Mouse (Mus musculus) E14TG2a.4 (cell line): Measurements from ENCODE around the gene Muc3a.

ENCODE experiments used
- H3K27me3 ChIP-seq: 2 replicates; pipeline ENCODE4 v1.6.1; 2014; ENCODE audit warnings: low read length, control low read depth; ENCODE audit not compliant: insufficient read depth
- H3K36me3 ChIP-seq: 2 replicates; pipeline ENCODE4 v1.6.1; 2014; ENCODE audit warnings: low read length, control low read depth; ENCODE audit not compliant: insufficient read depth
- H3K4me1 ChIP-seq: replicated peaks from 2 replicates; pipeline ENCODE4 v1.6.1; 2014; ENCODE audit warnings: low read depth, low read length, control low read depth
- H3K4me3 ChIP-seq: replicated peaks from 2 replicates; pipeline ENCODE4 v1.5.1; 2014; ENCODE audit warnings: mild to moderate bottlenecking, low read length
- H3K9me3 ChIP-seq: 2 replicates; pipeline ENCODE4 v1.6.1; 2014; ENCODE audit warnings: low read length, control low read depth
- CTCF ChIP-seq: conservative IDR thresholded peaks from 2 replicates; pipeline ENCODE4 v1.5.1; 2014; ENCODE audit warnings: low read length
- NANOG ChIP-seq: IDR thresholded peaks from 2 replicates; pipeline ENCODE4 v1.6.1; 2014; ENCODE audit warnings: borderline replicate concordance, low read length, mixed read lengths
- POU5F1 ChIP-seq: IDR thresholded peaks from 2 replicates; pipeline ENCODE4 v1.6.1; 2014; ENCODE audit warnings: low read length, borderline replicate concordance

Gene Muc3a

DNA sequence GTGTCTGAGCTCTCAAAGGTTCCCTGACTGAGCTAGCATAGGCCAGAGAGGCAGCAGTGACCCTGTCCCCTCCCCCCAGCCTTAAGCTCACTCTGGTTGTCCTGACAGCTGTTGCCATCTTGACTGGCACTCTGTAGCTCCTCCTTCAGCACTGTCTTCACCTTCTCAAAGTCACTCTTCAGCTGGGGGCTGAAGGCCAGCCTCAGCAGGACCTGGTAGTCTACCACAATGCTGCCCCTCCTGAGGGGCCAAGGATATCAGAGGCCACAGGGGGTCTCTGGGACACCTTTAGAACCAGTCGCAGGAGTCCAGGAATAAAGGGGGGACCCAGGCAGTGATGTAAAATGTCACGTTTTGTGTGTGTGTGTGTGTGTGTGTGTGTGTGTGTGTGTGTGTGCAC is at the start of gene Muc3a:
Gene Muc3a, minus strand, starts transcription at position 101 of the 400 bp plus-strand sequence.
- H3K9me3 ChIP-seq = no peaks in the 10 kb centered on the region
- H3K4me1 ChIP-seq = peaks cover 23% of the 10 kb centered on the region
- no peaks in the 10 kb centered on the region for H3K36me3 ChIP-seq
- no peak for TF ChIP-seq POU5F1
- H3K27me3 ChIP-seq = peaks cover 7% of the 10 kb centered on the region; the same call in 1 of the 2 replicates
- peak within 1 kb of the TSS; percentile 35; the same call in 1 of the 2 replicates for H3K4me3 ChIP-seq

DNA sequence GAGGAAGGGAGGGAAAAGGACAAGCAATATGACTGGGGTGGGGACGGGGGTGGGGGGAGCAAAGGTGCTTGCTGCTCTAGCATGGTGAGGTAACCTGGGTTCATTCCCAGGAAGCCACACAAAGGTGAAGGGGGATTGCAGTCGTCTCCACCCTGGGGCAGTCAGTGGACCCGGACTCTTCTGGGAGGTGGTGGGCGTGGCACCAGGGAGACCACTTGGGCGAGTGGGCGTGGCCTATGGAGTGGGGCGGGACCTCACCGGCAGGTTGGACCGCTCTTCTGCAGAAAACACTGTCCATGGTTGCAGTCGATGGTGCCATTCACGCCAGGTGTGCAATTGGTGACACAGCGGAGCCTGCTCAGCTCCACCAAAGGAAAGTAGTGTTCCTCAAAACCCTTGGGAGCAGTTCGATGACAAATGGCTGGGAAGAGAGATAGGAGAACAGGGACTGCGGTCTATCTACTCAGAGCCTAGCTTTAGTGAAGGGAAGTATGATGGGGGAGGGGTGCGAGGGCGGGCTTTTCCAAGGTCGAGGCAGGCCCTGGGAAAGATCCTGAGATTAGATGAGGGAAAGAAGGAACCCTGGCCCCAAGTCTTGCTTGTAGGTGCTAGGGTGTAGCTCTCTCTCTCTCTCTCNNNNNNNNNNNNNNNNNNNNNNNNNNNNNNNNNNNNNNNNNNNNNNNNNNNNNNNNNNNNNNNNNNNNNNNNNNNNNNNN is 917 bp downstream of the Muc3a start:
- Histone ChIP-seq H3K9me3 (no peaks in the 10 kb centered on the region), H3K4me3 (peak overlapping the region; percentile 35; the same call in 1 of the 2 replicates), H3K36me3 (no peaks in the 10 kb centered on the region), H3K4me1 (peaks cover 23% of the 10 kb centered on the region), H3K27me3 (peaks cover 12% of the 10 kb centered on the region)
- no peak for TF ChIP-seq NANOG
- TF ChIP-seq CTCF = no peak
- TF ChIP-seq POU5F1 = no peak

GRCm38 (mm10) chr5:137210689-137211088 is 1.5 kb downstream of the Muc3a start:
- no peak for TF ChIP-seq CTCF
- TF ChIP-seq POU5F1 = no peak
- no peak for TF ChIP-seq NANOG
- peaks cover 23% of the 10 kb centered on the region for H3K4me1 ChIP-seq
- peak overlapping the region; percentile 37 for H3K4me3 ChIP-seq
- H3K27me3 ChIP-seq = peaks cover 12% of the 10 kb centered on the region
- H3K36me3 ChIP-seq = no peaks in the 10 kb centered on the region
- no peaks in the 10 kb centered on the region for H3K9me3 ChIP-seq

GRCm38 (mm10) chr5:137205301-137205700 is 6.9 kb downstream of the Muc3a start:
- TF ChIP-seq POU5F1 (no peak), NANOG (no peak), CTCF (no peak)
- H3K27me3 ChIP-seq = peaks cover 23% of the 10 kb centered on the region
- no peak overlapping the region for H3K4me3 ChIP-seq
- peaks cover 2% of the 10 kb centered on the region for H3K4me1 ChIP-seq
- no peaks in the 10 kb centered on the region for H3K9me3 ChIP-seq
- no peaks in the 10 kb centered on the region for H3K36me3 ChIP-seq

- Histone ChIP-seq H3K4me3 (no peak overlapping the region), H3K36me3 (no peaks in the 10 kb centered on the region), H3K27me3 (peaks cover 20% of the 10 kb centered on the region), H3K9me3 (no peaks in the 10 kb centered on the region), H3K4me1 (peaks cover 11% of the 10 kb centered on the region)
- TF ChIP-seq POU5F1 (no peak), CTCF (no peak), NANOG (no peak)
Measured at GRCm38 (mm10) chr5:137194488-137195120, 17.6 kb downstream of the Muc3a start.

DNA sequence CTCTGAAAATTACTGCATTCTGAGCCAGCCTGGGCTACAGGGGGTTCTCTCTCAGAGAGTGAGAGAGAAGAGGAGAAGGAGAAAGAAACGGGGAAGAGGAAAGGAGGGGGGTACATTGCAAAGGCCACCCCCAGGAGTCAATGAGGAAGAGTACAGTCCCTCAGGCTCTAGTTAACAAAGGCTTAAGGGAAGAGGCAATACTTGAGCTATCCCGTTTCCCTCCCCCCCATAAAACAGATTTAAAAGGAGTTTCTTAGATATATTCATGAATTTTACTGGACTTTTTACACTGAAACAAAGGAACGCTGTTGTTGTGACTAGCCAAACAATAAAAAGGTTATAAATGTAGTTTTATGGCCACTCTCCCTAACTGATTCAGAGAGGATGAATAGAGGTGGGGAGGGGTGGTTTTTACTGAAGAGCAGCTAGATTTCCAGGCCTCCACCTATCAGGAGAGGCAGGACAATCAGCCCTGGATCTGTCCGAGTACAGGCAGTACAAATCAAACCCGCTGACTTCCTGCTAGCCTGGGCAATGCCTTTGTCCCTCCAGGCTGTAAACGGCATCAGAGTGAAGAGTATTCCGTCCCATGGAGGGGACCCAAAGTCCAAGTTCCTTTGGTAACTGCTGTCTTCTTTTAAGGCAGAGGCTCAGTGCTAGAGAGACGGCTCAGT is 18.8 kb downstream of the Muc3a start:
- TF ChIP-seq CTCF (no peak), NANOG (no peak), POU5F1 (no peak)
- no peaks in the 10 kb centered on the region for H3K9me3 ChIP-seq
- peaks cover 11% of the 10 kb centered on the region for H3K4me1 ChIP-seq
- no peaks in the 10 kb centered on the region for H3K36me3 ChIP-seq
- no peak overlapping the region for H3K4me3 ChIP-seq
- H3K27me3 ChIP-seq = peaks cover 28% of the 10 kb centered on the region

DNA sequence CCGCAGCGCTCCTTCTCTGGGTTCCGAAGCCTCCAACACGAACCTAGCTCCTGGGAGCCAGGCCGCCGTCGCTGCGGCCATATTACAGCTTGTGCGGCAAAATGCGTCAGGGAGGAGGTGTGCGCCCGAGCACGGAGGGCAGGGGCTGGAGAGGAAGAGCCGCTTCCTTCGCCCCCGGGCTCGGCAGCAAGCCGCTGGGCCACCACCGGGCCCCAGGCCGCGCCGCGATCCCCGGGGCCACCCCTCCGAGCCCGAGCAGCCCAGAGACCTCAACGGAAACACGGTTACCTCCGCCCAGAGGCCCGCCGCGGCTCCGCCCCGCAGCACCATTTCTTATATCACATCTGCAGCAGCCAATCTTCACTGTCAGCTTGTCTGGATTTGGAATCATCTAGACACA is 22.9 kb downstream of the Muc3a start:
- no peak for TF ChIP-seq POU5F1
- TF ChIP-seq CTCF = no peak
- no peak for TF ChIP-seq NANOG
- Histone ChIP-seq H3K36me3 (no peaks in the 10 kb centered on the region), H3K4me3 (peak overlapping the region; percentile 74), H3K4me1 (peaks cover 8% of the 10 kb centered on the region), H3K27me3 (peaks cover 43% of the 10 kb centered on the region), H3K9me3 (no peaks in the 10 kb centered on the region)

- Histone ChIP-seq H3K27me3 (peaks cover 31% of the 10 kb centered on the region), H3K9me3 (no peaks in the 10 kb centered on the region), H3K4me3 (no peak overlapping the region), H3K36me3 (no peaks in the 10 kb centered on the region), H3K4me1 (no peaks in the 10 kb centered on the region)
- TF ChIP-seq NANOG (no peak), POU5F1 (no peak), CTCF (no peak)
Measured at GRCm38 (mm10) chr5:137185362-137185761, 26.8 kb downstream of the Muc3a start.
